Mouse (Mus musculus): ENCODE measurements at regions not wholly inside any gene's neighbourhood (a gene's known extent, or its start where the extent isn't known, plus 50 kb on each side); places are given as distances from the start of the nearest gene placed in this dataset.

DNA sequence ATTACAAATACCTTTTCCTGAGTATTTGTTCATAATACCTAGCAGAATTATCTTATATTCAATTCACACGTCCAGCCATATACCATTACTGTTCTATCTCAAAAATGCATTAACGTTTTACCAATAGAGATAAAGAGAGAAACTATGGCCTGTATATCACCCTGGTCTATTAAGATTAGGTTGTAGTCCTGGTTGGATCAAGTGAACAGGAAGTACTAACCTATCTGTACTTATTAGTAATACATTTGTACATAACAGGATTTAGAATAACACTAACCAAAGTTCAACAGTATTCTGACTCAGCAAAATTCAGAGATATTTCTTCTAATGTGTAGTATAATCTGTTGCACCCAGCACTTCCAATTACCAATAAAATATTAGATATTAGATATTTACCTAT is 1208.9 kb downstream of the Brinp3 start:
- no peak for DNase-seq

- no peak for DNase-seq
Observed at GRCm38 (mm10) chr1:147729930-147730329, 1235.4 kb downstream of the Brinp3 start.

GRCm38 (mm10) chr1:147766094-147766493 is 1271.5 kb downstream of the Brinp3 start:
- peak in 1 of 2 experiments; percentile 2 for DNase-seq

DNA sequence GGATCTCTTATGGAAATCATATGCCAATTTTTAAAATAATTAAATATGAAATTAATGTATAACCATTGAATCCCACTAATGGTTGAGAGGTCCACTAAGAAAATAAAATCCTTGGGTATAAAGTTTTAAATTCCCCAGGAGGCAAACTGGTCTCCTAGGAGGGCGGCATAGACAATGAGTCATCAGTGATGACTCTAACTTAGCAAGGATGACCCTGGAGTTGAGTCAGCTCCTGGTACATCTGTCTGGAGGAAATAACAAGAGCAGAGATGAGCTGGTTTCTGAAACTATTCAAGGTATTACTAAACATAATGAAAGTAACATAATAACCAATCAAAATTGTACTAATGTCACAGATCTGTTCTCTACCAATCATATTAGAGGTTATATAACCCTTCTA is 1308.2 kb downstream of the Brinp3 start:
- no peak for DNase-seq
